Mouse (Mus musculus): ENCODE data around the gene 1700109H08Rik. TPM values are rescaled to one million over a fixed set of nuclear protein-coding genes. Genes with fewer than 3 reads are reported as not detected.
"Not testable (repeated sequence)": the region's sequence is repeated elsewhere in the genome, so short reads cannot be mapped to it uniquely, and the experiment has no call there.

1700109H08Rik gene
- total RNA-seq, 2 experiments from 2014 or later, result 4.5 to 4.9 TPM

DNA sequence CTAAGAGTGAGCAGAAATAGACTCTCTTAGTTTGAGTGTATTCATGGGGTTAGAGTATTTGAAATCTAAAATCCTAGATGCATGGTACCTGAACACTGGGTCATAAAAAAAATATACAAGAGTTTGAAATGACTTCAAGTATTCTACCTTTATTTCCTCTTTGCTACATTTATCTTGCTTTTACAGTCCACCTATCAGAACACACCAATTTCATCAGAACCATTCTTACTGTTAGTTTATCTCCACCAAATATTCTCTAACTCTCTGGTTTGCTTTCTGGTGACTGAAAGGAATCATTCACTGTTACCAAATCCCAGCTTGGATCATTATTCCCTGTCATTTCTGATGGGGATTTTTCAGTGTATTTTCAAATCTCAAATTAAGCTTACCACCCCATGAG lies 25.8 kb downstream of the 1700109H08Rik start:
- no peak for ATAC-seq (ENCODE audit: poor library complexity, severe bottlenecking)

DNA sequence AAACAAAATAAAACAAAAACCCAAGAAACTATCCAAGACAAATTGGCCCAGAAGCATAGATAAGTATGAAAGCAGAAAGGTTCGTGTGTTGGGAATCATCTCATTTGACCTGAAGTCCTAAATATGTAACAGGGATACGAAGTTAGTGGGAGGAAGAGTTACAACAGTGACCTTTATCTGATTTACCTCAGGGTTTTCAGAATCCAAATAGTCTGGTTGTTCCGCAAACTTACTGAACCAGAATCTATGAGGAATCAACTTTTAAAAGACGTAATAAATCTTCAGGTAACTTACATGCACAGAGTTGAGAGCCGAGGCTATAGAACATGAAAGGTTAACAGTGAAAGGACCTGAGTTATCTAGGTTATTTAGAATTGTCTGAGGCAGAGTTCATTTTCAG lies 27.4 kb downstream of the 1700109H08Rik start:
- ATAC-seq (ENCODE audit: poor library complexity, severe bottlenecking), result no peak

DNA sequence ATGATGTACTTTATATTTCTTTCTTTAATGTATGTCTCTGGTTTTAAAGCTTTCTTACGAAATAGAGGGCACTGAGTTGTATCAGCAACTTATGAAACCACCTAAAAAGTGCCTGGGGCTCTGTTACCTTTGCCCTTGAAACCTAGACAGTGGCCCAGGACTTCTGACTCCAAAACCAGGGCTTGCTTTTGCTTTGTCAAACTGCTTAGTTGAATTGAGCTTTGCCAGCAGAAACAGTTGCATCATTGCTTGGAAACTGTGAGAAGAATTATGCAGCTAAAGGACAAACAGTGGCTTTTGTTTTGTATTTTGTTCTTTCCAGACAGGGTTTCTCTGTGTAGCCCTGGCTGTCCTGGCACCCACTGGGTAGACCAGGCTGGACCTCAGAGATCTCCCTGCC lies 28.9 kb downstream of the 1700109H08Rik start:
- no peak for ATAC-seq (ENCODE audit: poor library complexity, severe bottlenecking)

DNA sequence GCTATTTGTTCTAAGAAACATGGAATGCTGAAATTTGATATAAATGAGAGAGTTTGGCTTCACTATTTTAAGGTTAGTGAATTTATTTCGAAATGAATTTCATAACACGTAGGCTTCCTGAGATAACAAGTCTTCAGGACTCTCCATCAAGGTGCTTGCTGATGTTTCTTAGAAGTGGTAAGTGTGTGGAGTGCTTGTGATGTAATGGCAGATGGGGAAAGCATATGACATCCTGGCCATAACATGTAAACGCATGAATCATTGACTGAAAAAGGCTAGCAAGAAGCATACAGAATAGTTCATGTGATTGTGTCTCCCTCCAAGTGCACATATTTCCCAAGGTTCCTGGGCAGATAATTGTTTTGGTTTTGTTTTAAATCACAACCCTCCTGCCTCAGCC lies 29.4 kb downstream of the 1700109H08Rik start:
- ATAC-seq (ENCODE audit: poor library complexity, severe bottlenecking), result no peak

DNA sequence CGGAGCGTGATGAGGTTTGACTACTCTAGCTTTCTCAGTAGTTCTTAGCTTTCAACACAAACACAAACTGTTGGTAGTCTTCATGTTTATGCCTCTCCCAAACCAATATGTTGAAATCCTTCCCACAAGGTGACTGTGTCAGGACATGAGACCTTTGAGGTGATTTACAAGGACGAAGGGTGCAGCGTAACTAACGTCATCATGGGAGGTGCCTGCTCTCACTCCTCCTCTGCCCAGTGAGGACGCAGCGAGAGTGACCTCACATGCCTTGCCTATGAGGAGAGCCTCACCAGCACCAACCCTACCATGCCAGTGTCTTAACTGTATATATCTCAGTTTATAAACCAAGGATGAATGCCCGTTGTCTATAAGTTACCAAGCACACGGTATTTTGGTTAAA lies 35.7 kb downstream of the 1700109H08Rik start:
- ATAC-seq (ENCODE audit: poor library complexity, severe bottlenecking), result no peak

DNA sequence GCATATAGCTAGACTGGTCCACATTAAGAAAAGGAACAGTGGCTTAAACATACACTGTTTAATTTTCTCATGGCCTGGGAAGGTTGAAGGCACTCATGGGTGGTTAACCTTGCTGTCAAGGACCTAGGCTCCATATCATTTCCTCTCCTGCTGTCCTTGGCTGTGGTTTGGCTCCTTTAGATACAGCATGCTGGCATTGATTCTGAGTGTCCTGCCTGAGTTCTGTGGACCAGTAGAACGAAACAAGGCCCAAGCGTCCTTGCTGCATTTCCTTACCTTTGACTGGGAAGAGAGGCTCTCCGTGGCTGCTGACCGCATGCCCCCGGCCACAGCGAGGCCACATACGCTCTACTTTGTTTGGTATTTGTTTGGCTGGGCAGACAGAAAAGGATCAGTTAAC lies 37.9 kb downstream of the 1700109H08Rik start:
- ATAC-seq (ENCODE audit: poor library complexity, severe bottlenecking), result no peak

DNA sequence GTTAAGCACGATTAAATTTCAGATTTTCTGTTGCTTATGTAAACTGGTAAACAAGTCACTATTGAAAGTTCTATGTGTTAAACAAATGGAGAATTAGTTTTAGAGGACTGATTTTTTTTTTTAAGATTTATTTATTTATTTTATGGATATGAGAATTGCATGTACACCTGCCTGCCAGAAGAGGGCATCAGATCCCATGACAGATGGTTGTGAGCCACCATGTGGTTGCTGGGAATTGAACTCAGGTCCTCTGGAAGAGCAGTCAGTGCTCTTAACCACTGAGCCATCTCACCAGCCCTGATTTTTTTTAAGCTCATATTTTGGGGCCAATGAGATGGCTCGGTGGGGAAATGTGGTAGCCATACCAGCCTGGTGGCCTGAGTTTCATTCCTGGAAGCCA lies 40.5 kb downstream of the 1700109H08Rik start:
- not testable (repeated sequence) for ATAC-seq (ENCODE audit: poor library complexity, severe bottlenecking)

DNA sequence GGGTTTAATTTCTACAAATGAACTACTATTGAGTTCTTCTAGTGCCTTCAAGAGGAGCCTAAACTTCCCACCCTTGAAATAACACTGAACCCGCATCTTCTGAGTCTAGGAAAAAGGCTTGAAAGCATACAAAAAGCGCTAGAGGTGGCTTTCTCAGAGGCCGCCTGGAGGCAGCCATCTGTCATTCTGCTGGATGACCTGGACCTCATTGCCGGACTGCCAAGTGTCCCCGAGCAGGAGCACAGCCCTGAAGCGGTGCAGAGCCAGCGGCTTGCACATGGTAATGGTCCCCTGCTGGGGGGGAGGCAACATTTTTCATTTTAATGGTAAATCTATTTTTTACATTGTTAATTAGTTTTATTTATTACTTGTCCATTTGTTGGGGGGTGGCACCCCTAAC lies 49.1 kb downstream of the 1700109H08Rik start:
- ATAC-seq (ENCODE audit: poor library complexity, severe bottlenecking), result no peak

DNA sequence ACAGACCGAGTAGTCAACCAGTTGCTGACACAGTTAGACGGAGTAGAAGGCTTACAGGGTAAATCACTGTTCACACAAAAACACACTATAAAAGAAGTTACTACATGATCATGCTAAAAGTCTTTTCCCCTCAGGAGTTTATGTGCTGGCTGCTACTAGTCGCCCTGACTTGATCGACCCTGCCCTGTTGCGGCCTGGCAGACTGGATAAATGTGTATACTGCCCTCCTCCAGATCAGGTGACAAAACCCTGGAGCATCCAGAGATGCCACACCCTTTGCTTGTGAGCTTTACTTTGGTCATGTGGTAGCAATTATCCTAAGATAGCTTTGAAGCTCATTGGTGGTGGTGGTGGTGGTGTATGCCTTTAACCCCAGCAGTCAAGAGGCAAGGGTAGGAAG lies 58.7 kb downstream of the 1700109H08Rik start:
- ATAC-seq (ENCODE audit: poor library complexity, severe bottlenecking), result no peak

DNA sequence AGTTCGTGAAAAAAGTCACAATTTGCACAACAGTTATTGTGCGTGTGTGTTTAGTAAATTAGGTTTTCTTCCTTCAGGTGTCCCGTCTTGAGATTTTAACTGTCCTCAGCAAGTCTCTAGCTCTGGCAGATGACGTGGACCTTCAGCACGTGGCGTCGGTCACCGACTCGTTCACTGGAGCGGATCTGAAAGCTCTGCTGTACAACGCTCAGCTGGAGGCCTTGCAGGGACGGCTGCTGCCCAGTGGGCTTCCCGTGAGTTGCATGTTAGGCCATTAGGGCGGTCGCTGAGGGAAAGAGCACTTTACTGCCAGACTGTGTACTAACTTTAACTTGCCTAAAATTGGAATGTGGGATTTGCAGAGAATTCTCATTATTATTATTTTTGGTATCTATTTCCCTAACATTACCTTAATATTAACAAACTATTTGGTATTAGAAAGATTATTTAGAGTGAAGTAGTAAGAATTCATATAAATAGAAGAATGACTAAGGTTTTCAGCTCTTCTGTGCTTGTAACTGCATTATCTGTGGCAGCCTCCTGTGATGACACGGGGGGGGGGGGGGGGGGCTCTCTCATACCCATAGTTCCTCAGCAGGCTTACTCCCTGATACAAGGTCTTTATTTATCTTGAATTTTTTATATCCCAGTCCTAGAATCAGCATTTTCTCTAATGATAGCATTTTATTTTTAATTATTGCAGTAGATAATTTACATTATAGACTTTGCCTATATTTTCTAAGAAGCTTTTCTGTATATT lies 60.3 kb downstream of the 1700109H08Rik start:
- no peak for ATAC-seq (ENCODE audit: poor library complexity, severe bottlenecking)

DNA sequence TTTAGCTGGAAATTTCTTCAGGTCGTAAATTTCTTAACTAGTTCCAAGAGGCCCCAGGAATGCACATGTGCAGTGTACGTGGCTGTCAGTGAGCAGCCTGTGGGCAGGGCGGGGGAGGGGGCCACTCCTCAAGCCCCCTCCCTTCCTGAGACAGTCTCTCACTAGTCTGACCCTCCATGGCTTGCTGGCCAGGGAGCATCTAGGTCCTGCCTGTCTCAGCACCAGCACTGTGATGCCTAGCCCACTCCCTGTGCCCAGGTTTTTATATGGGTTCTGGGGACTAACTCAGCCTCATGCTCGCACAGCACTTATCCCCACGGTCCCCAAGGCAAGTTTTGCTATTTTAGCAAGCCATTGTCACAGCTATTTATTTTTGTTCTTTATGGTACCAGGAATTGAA lies 60.9 kb downstream of the 1700109H08Rik start:
- ATAC-seq (ENCODE audit: poor library complexity, severe bottlenecking), result no peak

DNA sequence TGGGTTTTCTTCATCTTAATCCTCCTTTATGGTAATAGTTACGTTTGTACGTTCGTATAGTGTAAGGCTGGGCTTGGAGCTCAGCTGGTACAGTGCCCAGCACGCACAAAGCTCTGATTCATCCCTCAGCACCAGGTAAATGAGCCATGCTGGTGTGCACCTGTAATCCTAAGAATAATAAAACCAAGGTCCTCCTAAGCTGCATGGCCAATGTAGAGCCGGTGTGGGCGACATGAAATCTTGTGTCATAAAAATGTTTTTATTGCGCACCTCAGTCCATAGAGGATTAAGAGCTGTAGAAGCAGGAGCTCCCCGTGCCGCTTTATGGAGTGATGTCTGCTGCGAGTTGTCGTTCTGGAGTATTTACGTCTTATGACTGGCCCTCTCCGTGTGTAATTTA lies 61.9 kb downstream of the 1700109H08Rik start:
- ATAC-seq (ENCODE audit: poor library complexity, severe bottlenecking), result no peak

DNA sequence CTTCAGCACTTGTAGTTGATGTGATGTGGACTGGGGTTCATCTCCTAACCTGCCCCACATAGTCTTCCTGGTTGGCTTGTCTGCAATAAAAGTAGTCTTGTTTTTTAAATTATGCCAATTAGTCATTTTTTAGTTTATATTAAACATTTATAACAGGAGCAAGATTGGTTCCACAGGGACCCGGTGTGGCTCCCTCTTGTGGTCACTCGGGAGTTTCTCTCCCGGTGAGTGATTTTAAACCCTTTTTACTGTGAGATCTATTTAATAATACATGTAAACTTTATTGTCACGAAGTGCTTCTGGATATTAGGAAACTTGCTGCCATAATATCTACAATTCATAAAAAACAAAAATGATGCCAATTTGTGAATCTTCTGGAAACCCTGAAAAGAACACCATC lies 62.6 kb downstream of the 1700109H08Rik start:
- no peak for ATAC-seq (ENCODE audit: poor library complexity, severe bottlenecking)

Other genes starting within 250 kb of the 1700109H08Rik start
- 17.9 TPM in 2 replicates for gene Cdk6, start 230.1 kb upstream of the 1700109H08Rik start, total RNA-seq (2015)
- 9.7 and 18.8 TPM in 2 replicates for gene Cdk6, start 230.1 kb upstream of the 1700109H08Rik start, total RNA-seq (2017)
- gene Fam133b, start 27.7 kb upstream of the 1700109H08Rik start, total RNA-seq (2015), result 37.1 and 39.5 TPM in 2 replicates
- 47.1 and 50.9 TPM in 2 replicates for gene Fam133b, start 27.7 kb upstream of the 1700109H08Rik start, total RNA-seq (2017)
- 10.4 and 22.3 TPM in 2 replicates for gene Pex1, start 24.5 kb downstream of the 1700109H08Rik start, total RNA-seq (2015)
- 16.6 TPM in 2 replicates for gene Pex1, start 24.5 kb downstream of the 1700109H08Rik start, total RNA-seq (2017)
- 9.8 and 10.4 TPM in 2 replicates for gene Rbm48, start 25.0 kb downstream of the 1700109H08Rik start, total RNA-seq (2015)
- gene Rbm48, start 25.0 kb downstream of the 1700109H08Rik start, total RNA-seq (2017), result 17.4 and 18.1 TPM in 2 replicates
- 0.59 TPM in 1 of 2 replicates, not detected in the other for gene Tmbim7, start 79.6 kb downstream of the 1700109H08Rik start, total RNA-seq (2015)
- gene Tmbim7, start 79.6 kb downstream of the 1700109H08Rik start, total RNA-seq (2017), result not detected in 2 replicates
- 116 and 122 TPM in 2 replicates for gene Gatad1, start 85.6 kb downstream of the 1700109H08Rik start, total RNA-seq (2015)
- gene Gatad1, start 85.6 kb downstream of the 1700109H08Rik start, total RNA-seq (2017), result 160 and 173 TPM in 2 replicates
- gene Ankib1, start 231.4 kb downstream of the 1700109H08Rik start, total RNA-seq (2015), result 21.0 and 24.8 TPM in 2 replicates
- gene Ankib1, start 231.4 kb downstream of the 1700109H08Rik start, total RNA-seq (2017), result 29.4 and 31.8 TPM in 2 replicates
- gene Krit1, start 231.6 kb downstream of the 1700109H08Rik start, total RNA-seq (2015), result 48.7 and 53.7 TPM in 2 replicates
- 47.4 and 58.8 TPM in 2 replicates for gene Krit1, start 231.6 kb downstream of the 1700109H08Rik start, total RNA-seq (2017)